In genomic region chr10:71036484-71036883, GRCm38 (mm10) we compare ENCODE assay signal across 21 mouse cellular contexts.
DNase-seq lines count a peak whose midpoint lies in the region; ATAC-seq and TF ChIP-seq lines count a peak whose summit lies in the region.
"Had no signal": no experiment of that assay in that cellular context is flagged by ENCODE, and none has a peak within 500 bp of the region (broad histone marks: within the 10 kb centered on the region; RNA-seq: fewer than 3 reads in every experiment).

No protein-coding gene starts in this region.

- H3K27ac ChIP-seq in forebrain, embryonic 16.5 days (ENCODE audit: low read length), result no peak overlapping the region
- H3K27ac ChIP-seq in forebrain, postnatal 0 days (ENCODE audit: low read depth, low read length), result no peak overlapping the region
- no peak overlapping the region for H3K27ac ChIP-seq in hindbrain, embryonic 15.5 days (replicated peaks)
- H3K27ac ChIP-seq in hindbrain, embryonic 13.5 days, result no peak overlapping the region
- no peak overlapping the region for H3K27ac ChIP-seq in hindbrain, postnatal 0 days
- no peak overlapping the region for H3K27ac ChIP-seq in hindbrain, embryonic 10.5 days
- H3K27ac ChIP-seq: embryonic facial prominence, embryonic 10.5 days; embryonic facial prominence, embryonic 12.5 days; forebrain, embryonic 13.5 days; forebrain, embryonic 15.5 days had no signal

- 0 out of 2 replicates have a peak, but pooled peaks have one; percentile 18 for ATAC-seq in forebrain, embryonic 16.5 days
- ATAC-seq in forebrain, postnatal 0 days, result no peak
- peak; percentile 51; the same call in 1 of the 2 replicates for ATAC-seq in hindbrain, embryonic 15.5 days (ENCODE audit: low FRiP score, low read depth)
- no peak for ATAC-seq in hindbrain, embryonic 13.5 days (ENCODE audit: low FRiP score)
- peak; percentile 56; the same call in 1 of the 2 replicates for ATAC-seq in hindbrain, postnatal 0 days
- ATAC-seq: CD4-positive, CD25-positive, alpha-beta regulatory T cell, adult 4 months; forebrain, embryonic 13.5 days; forebrain, embryonic 15.5 days had no signal

- no peaks in the 10 kb centered on the region for H3K36me3 ChIP-seq in forebrain, embryonic 16.5 days (ENCODE audit: control insufficient read depth, insufficient read depth)
- no peaks in the 10 kb centered on the region for H3K36me3 ChIP-seq in forebrain, postnatal 0 days (ENCODE audit: insufficient read depth)
- no peaks in the 10 kb centered on the region for H3K36me3 ChIP-seq in hindbrain, embryonic 15.5 days
- H3K36me3 ChIP-seq in hindbrain, embryonic 13.5 days, result no peaks in the 10 kb centered on the region
- no peaks in the 10 kb centered on the region for H3K36me3 ChIP-seq in hindbrain, postnatal 0 days (ENCODE audit: insufficient read depth, low read length)
- no peaks in the 10 kb centered on the region for H3K36me3 ChIP-seq in hindbrain, embryonic 10.5 days
- H3K36me3 ChIP-seq: embryonic facial prominence, embryonic 10.5 days; embryonic facial prominence, embryonic 12.5 days; forebrain, embryonic 15.5 days; G1E had no signal

- no peak overlapping the region for H3K4me2 ChIP-seq in forebrain, embryonic 16.5 days (ENCODE audit: low read length)
- no peak overlapping the region for H3K4me2 ChIP-seq in forebrain, postnatal 0 days (ENCODE audit: low read depth)
- no peak overlapping the region for H3K4me2 ChIP-seq in hindbrain, embryonic 15.5 days
- H3K4me2 ChIP-seq in hindbrain, embryonic 13.5 days, result no peak overlapping the region
- H3K4me2 ChIP-seq in hindbrain, postnatal 0 days (ENCODE audit: low read depth, low read length), result no peak overlapping the region
- H3K4me2 ChIP-seq: embryonic facial prominence, embryonic 12.5 days; forebrain, embryonic 13.5 days; forebrain, embryonic 15.5 days had no signal

- no peak for TF ChIP-seq CTCF in forebrain, postnatal 0 days (IDR thresholded peaks at IDR 0.05; ENCODE audit: low read depth)
- TF ChIP-seq CTCF in hindbrain, postnatal 0 days (IDR thresholded peaks at IDR 0.05; ENCODE audit: low read depth), result no peak

- 63% methylated on average over 7 of the region's 7 CpGs for whole genome bisulfite sequencing in forebrain, embryonic 16.5 days
- 51% methylated on average over 7 of the region's 7 CpGs for WGBS in forebrain, postnatal 0 days
- WGBS in hindbrain, embryonic 15.5 days, result 52% methylated on average over 7 of the region's 7 CpGs
- WGBS in hindbrain, embryonic 13.5 days, result 62% methylated on average over 7 of the region's 7 CpGs
- 33% methylated on average over 7 of the region's 7 CpGs for WGBS in hindbrain, postnatal 0 days
- WGBS in hindbrain, embryonic 10.5 days, result 77% methylated on average over 7 of the region's 7 CpGs

- DNase-seq in forebrain, postnatal 0 days, result no peak
- DNase-seq in hindbrain, postnatal 0 days (ENCODE audit: low spot score), result no peak
- DNase-seq in hindbrain, embryonic 10.5 days (ENCODE audit: low spot score), result no peak
- DNase-seq: adrenal gland, adult 2 months; adrenal gland, postnatal 10 days; adrenal gland, postnatal 25 days; B cell, adult 2 months; cerebellum, adult 11-12 months; cerebellum, adult 2 months; cerebellum, adult 9-10 months; cerebellum, postnatal 10 days; cerebellum, postnatal 25 days had no signal

- no peaks in the 10 kb centered on the region for H3K9me3 ChIP-seq in forebrain, embryonic 16.5 days (ENCODE audit: control insufficient read depth, low read length)
- H3K9me3 ChIP-seq in forebrain, postnatal 0 days (ENCODE audit: low read length), result no peaks in the 10 kb centered on the region
- H3K9me3 ChIP-seq in hindbrain, embryonic 15.5 days, result no peaks in the 10 kb centered on the region
- H3K9me3 ChIP-seq in hindbrain, embryonic 13.5 days, result no peaks in the 10 kb centered on the region
- H3K9me3 ChIP-seq in hindbrain, postnatal 0 days (ENCODE audit: low read length), result no peaks in the 10 kb centered on the region
- no peaks in the 10 kb centered on the region for H3K9me3 ChIP-seq in hindbrain, embryonic 10.5 days
- H3K9me3 ChIP-seq: embryonic facial prominence, embryonic 10.5 days; embryonic facial prominence, embryonic 12.5 days; forebrain, embryonic 13.5 days; forebrain, embryonic 15.5 days had no signal

- H3K27me3 ChIP-seq in forebrain, embryonic 16.5 days (replicated peaks; ENCODE audit: control insufficient read depth, insufficient read depth, low read length), result no peaks in the 10 kb centered on the region
- H3K27me3 ChIP-seq in forebrain, postnatal 0 days (ENCODE audit: insufficient read depth, low read length), result no peaks in the 10 kb centered on the region
- no peaks in the 10 kb centered on the region for H3K27me3 ChIP-seq in hindbrain, embryonic 15.5 days
- H3K27me3 ChIP-seq in hindbrain, embryonic 13.5 days, result 0 out of 2 replicates have a peak, but pooled peaks cover 4% of the 10 kb centered on the region
- H3K27me3 ChIP-seq in hindbrain, postnatal 0 days (ENCODE audit: insufficient read depth, low read length), result no peaks in the 10 kb centered on the region
- no peaks in the 10 kb centered on the region for H3K27me3 ChIP-seq in hindbrain, embryonic 10.5 days (ENCODE audit: insufficient read depth, poor library complexity, severe bottlenecking)
- H3K27me3 ChIP-seq: embryonic facial prominence, embryonic 12.5 days; forebrain, embryonic 13.5 days; forebrain, embryonic 15.5 days had no signal

- H3K4me3 ChIP-seq in forebrain, embryonic 16.5 days (replicated peaks; ENCODE audit: low read length), result no peak overlapping the region
- H3K4me3 ChIP-seq in forebrain, postnatal 0 days (ENCODE audit: low read depth, low read length), result no peak overlapping the region
- H3K4me3 ChIP-seq in hindbrain, embryonic 15.5 days, result no peak overlapping the region
- no peak overlapping the region for H3K4me3 ChIP-seq in hindbrain, embryonic 13.5 days
- no peak overlapping the region for H3K4me3 ChIP-seq in hindbrain, postnatal 0 days (ENCODE audit: low read length)
- no peak overlapping the region for H3K4me3 ChIP-seq in hindbrain, embryonic 10.5 days
- H3K4me3 ChIP-seq: embryonic facial prominence, embryonic 10.5 days; embryonic facial prominence, embryonic 12.5 days; forebrain, embryonic 13.5 days; forebrain, embryonic 15.5 days had no signal

- no peak overlapping the region for H3K9ac ChIP-seq in forebrain, embryonic 16.5 days (replicated peaks; ENCODE audit: low read depth, low read length)
- no peak overlapping the region for H3K9ac ChIP-seq in forebrain, postnatal 0 days
- H3K9ac ChIP-seq in hindbrain, embryonic 15.5 days, result no peak overlapping the region
- H3K9ac ChIP-seq in hindbrain, embryonic 13.5 days, result no peak overlapping the region
- no peak overlapping the region for H3K9ac ChIP-seq in hindbrain, postnatal 0 days (replicated peaks; ENCODE audit: low read length)
- H3K9ac ChIP-seq: embryonic facial prominence, embryonic 12.5 days; forebrain, embryonic 13.5 days; forebrain, embryonic 15.5 days had no signal

- H3K4me1 ChIP-seq in forebrain, embryonic 16.5 days (replicated peaks; ENCODE audit: control insufficient read depth, insufficient read depth, low read length), result no peaks in the 10 kb centered on the region
- no peaks in the 10 kb centered on the region for H3K4me1 ChIP-seq in forebrain, postnatal 0 days (ENCODE audit: insufficient read depth)
- no peaks in the 10 kb centered on the region; the same call in 1 of the 2 replicates for H3K4me1 ChIP-seq in hindbrain, embryonic 15.5 days (replicated peaks)
- H3K4me1 ChIP-seq in hindbrain, embryonic 13.5 days (replicated peaks), result no peaks in the 10 kb centered on the region
- no peaks in the 10 kb centered on the region for H3K4me1 ChIP-seq in hindbrain, postnatal 0 days (ENCODE audit: insufficient read depth, low read length)
- H3K4me1 ChIP-seq in hindbrain, embryonic 10.5 days (replicated peaks), result no peaks in the 10 kb centered on the region
- H3K4me1 ChIP-seq: forebrain, embryonic 13.5 days; forebrain, embryonic 15.5 days had no signal

Comparison
In these comparisons a context has a peak if more than half of its experiments do, and no peak if none do; other contexts are left out.
1. ATAC-seq: peak in forebrain, embryonic 16.5 days (single experiment), hindbrain, embryonic 15.5 days (single experiment) and hindbrain, postnatal 0 days (single experiment); none in forebrain, postnatal 0 days (single experiment) and hindbrain, embryonic 13.5 days (single experiment).